Mouse (Mus musculus) MEL (cell line): ENCODE measurements around the gene Ngly1. TPM values are rescaled to one million over a fixed set of nuclear protein-coding genes. Genes with fewer than 3 reads are reported as not detected.

Source experiments
- DNase-seq: peaks from one replicate; pipeline ENCODE4 v3.0.0; 2011; ENCODE audit warnings: low read depth, low spot score
- H3K27ac ChIP-seq: 2 replicates; pipeline ENCODE4 v1.5.1; 2012; ENCODE audit warnings: low read depth, mild to moderate bottlenecking, control low read depth, low read length, moderate library complexity; ENCODE audit not compliant: control insufficient read depth
- H3K27me3 ChIP-seq, 2 experiments: fragments of 150-350 bp in 1 of 2; sonication (generic) in 1 of 2; 2 replicates each; pipeline ENCODE4 v1.6.1; 2012; ENCODE audit warnings: low read length in 2 of 2, mild to moderate bottlenecking in 2 of 2, improper control_type of control experiment in 1 of 2, moderate library complexity in 1 of 2; ENCODE audit not compliant: insufficient read depth in 2 of 2, control insufficient read depth in 1 of 2
- H3K36me3 ChIP-seq, 2 experiments: 2 replicates each; pipeline ENCODE4 v1.6.1; 2012 to 2014; ENCODE audit warnings: low read length in 2 of 2, improper control_type of control experiment in 1 of 2, inconsistent platforms in 1 of 2, mild to moderate bottlenecking in 1 of 2; ENCODE audit not compliant: insufficient read depth in 2 of 2, control insufficient read depth in 1 of 2
- H3K4me1 ChIP-seq, 2 experiments: fragments of 150-350 bp in 1 of 2; sonication (generic) in 1 of 2; 2 replicates each; pipeline ENCODE4 v1.6.1; 2012; ENCODE audit warnings: low read length in 2 of 2, improper control_type of control experiment in 1 of 2, mild to moderate bottlenecking in 1 of 2; ENCODE audit not compliant: insufficient read depth in 2 of 2, control insufficient read depth in 1 of 2
- H3K4me3 ChIP-seq, 2 experiments: fragments of 150-350 bp in 1 of 2; sonication (generic) in 1 of 2; 2 replicates each; pipeline ENCODE4 v1.5.1; 2012; ENCODE audit warnings: low read depth in 2 of 2, low read length in 2 of 2, mild to moderate bottlenecking in 2 of 2, moderate library complexity in 2 of 2, control low read depth in 1 of 2, improper control_type of control experiment in 1 of 2; ENCODE audit not compliant: control insufficient read depth in 1 of 2, insufficient read depth in 1 of 2
- H3K79me2 ChIP-seq: 2 replicates; pipeline ENCODE4 v1.6.1; 2012; ENCODE audit warnings: mild to moderate bottlenecking, low read length, moderate library complexity; ENCODE audit not compliant: control insufficient read depth, poor library complexity, insufficient read depth
- H3K9ac ChIP-seq: 2 replicates; pipeline ENCODE4 v1.6.1; 2012; ENCODE audit warnings: low read depth, mild to moderate bottlenecking, control low read depth, low read length, moderate library complexity; ENCODE audit not compliant: control insufficient read depth, poor library complexity, severe bottlenecking
- H3K9me3 ChIP-seq: fragments of 150-350 bp; sonication (generic); replicated peaks from 2 replicates; pipeline ENCODE4 v1.6.1; 2012; ENCODE audit warnings: mild to moderate bottlenecking, low read length, improper control_type of control experiment, moderate library complexity; ENCODE audit not compliant: insufficient read depth
- BHLHE40 ChIP-seq: IDR thresholded peaks from 2 replicates; pipeline ENCODE4 v1.6.1; 2012; ENCODE audit warnings: low read depth, mild to moderate bottlenecking, inconsistent platforms, low read length, improper control_type of control experiment, borderline replicate concordance
- CTCF ChIP-seq, 3 experiments: IDR thresholded peaks in 2 of 3; conservative IDR thresholded peaks in 1 of 3; 2 replicates each; pipeline ENCODE4 v1.5.1; 2011 to 2012; ENCODE audit warnings: low read length in 3 of 3, low read depth in 2 of 3, mild to moderate bottlenecking in 2 of 3, improper control_type of control experiment in 1 of 3, inconsistent platforms in 1 of 3, mixed read lengths in 1 of 3, moderate library complexity in 1 of 3; ENCODE audit not compliant: control insufficient read depth in 1 of 3, insufficient read depth in 1 of 3, poor library complexity in 1 of 3, severe bottlenecking in 1 of 3
- GABPA ChIP-seq: IDR thresholded peaks from 2 replicates; pipeline ENCODE4 v1.6.1; 2012; ENCODE audit warnings: low read depth, mild to moderate bottlenecking, inconsistent platforms, low read length, improper control_type of control experiment, moderate library complexity
- GATA1 ChIP-seq: IDR thresholded peaks from 2 replicates; pipeline ENCODE4 v1.6.1; 2011; ENCODE audit warnings: low read depth, low read length, improper control_type of control experiment
- MYB ChIP-seq: IDR thresholded peaks from 2 replicates; pipeline ENCODE4 v1.6.1; 2011; ENCODE audit warnings: mild to moderate bottlenecking, low read depth, low read length, improper control_type of control experiment
- POLR2A ChIP-seq, 2 experiments: IDR thresholded peaks; 2 replicates each; pipeline ENCODE4 v1.6.1; 2011 to 2012; ENCODE audit warnings: low read length in 2 of 2, mild to moderate bottlenecking in 2 of 2, control low read depth in 1 of 2, improper control_type of control experiment in 1 of 2, low read depth in 1 of 2, moderate library complexity in 1 of 2; ENCODE audit not compliant: control insufficient read depth in 1 of 2, insufficient read depth in 1 of 2, poor library complexity in 1 of 2
- POLR2AphosphoS5 ChIP-seq: IDR thresholded peaks from 2 replicates; pipeline ENCODE4 v1.6.1; 2012; ENCODE audit warnings: low read depth, borderline replicate concordance, mild to moderate bottlenecking, inconsistent platforms, low read length, moderate library complexity, mixed read lengths
- RCOR1 ChIP-seq: IDR thresholded peaks from 2 replicates; pipeline ENCODE4 v1.6.1; 2012; ENCODE audit warnings: low read depth, mild to moderate bottlenecking, inconsistent platforms, low read length, improper control_type of control experiment
- TAL1 ChIP-seq: IDR thresholded peaks from 2 replicates; pipeline ENCODE4 v1.6.1; 2012; ENCODE audit warnings: mild to moderate bottlenecking, inconsistent platforms, low read length, moderate library complexity, mixed read lengths
- TCF12 ChIP-seq: IDR thresholded peaks from 2 replicates; pipeline ENCODE4 v1.6.1; 2014; ENCODE audit warnings: low read depth, mild to moderate bottlenecking, inconsistent platforms, low read length, improper control_type of control experiment, moderate library complexity
- ZMIZ1 ChIP-seq: IDR thresholded peaks from 2 replicates; pipeline ENCODE4 v1.6.1; 2012; ENCODE audit warnings: low read depth, mild to moderate bottlenecking, inconsistent platforms, low read length, improper control_type of control experiment, moderate library complexity
- polyA plus RNA-seq, 2 experiments: library from polyadenylated mRNA; stranded (reverse) in 1 of 2; unstranded in 1 of 2; fragments of >175 nt in 1 of 2; fragments of >200 nt in 1 of 2; gene quantifications; 2 replicates each; pipeline versions ENCODE4 v1.2.1 to v1.2.4; 2012; ENCODE audit warnings: low replicate concordance in 2 of 2, low read depth in 1 of 2; ENCODE audit not compliant: insufficient read length in 2 of 2, insufficient read depth in 1 of 2, missing spikeins in 1 of 2
- total RNA-seq: library from RNA; depleted of rRNA; stranded (reverse); fragments of 300-350 nt; gene quantifications from 2 replicates; pipeline ENCODE4 v1.2.3, GENCODE M21; 2012; rRNA removed

Ngly1 gene
- total and polyA plus RNA-seq, 3 experiments: 26.7 to 28.7 TPM; not detected in 1

- H3K36me3 ChIP-seq: no peaks in the 10 kb centered on the region
- H3K9ac ChIP-seq: no peak overlapping the region
- H3K79me2 ChIP-seq: no peaks in the 10 kb centered on the region
- no peaks in the 10 kb centered on the region for H3K9me3 ChIP-seq
- DNase-seq: no peak
- peaks cover 0 to 3% of the 10 kb centered on the region in 2 experiments; a peak in 1 of 4 replicates for H3K27me3 ChIP-seq
- no peak overlapping the region for H3K27ac ChIP-seq
- H3K4me3 ChIP-seq: no peak overlapping the region
- no peak for TF ChIP-seq GABPA
- no peak for TF ChIP-seq TAL1
- TF ChIP-seq GATA1: no peak
- no peak for TF ChIP-seq BHLHE40
- no peak for TF ChIP-seq MYB
- TF ChIP-seq CTCF (IDR thresholded peaks at IDR 0.05 in 2 of 3, conservative IDR thresholded peaks at IDR 0.05 in 1 of 3; ENCODE audit: control insufficient read depth in 1 of 3, insufficient read depth in 1 of 3, low read depth in 2 of 3, low read length in 3 of 3, poor library complexity in 1 of 3, severe bottlenecking in 1 of 3): no peak
- TF ChIP-seq ZMIZ1: no peak
- TF ChIP-seq, all 39 proteins: peak for 0
- no peaks in the 10 kb centered on the region for H3K4me1 ChIP-seq
Measured at GRCm38 (mm10) chr14:16347505-16347904, 98.4 kb downstream of the Ngly1 start.

GRCm38 (mm10) chr14:16359704-16360103 is 110.6 kb downstream of the Ngly1 start:
- peaks cover 1% of the 10 kb centered on the region; the same call in 1 of the 2 replicates for H3K79me2 ChIP-seq
- H3K36me3 ChIP-seq: peaks cover 0 to 5% of the 10 kb centered on the region in 2 experiments; a peak in 2 of 4 replicates
- DNase-seq: no peak

More at GRCm38 (mm10) chr14:16359704-16360103, 110.6 kb downstream of the Ngly1 start:
- H3K27ac ChIP-seq: no peak overlapping the region
- no peak overlapping the region for H3K4me3 ChIP-seq
- no peaks in the 10 kb centered on the region for H3K9me3 ChIP-seq
- no peak overlapping the region for H3K9ac ChIP-seq
- H3K4me1 ChIP-seq: peaks cover 0 to 4% of the 10 kb centered on the region in 2 experiments; a peak in 1 of 4 replicates
- TF ChIP-seq ZMIZ1 (no peak), RCOR1 (no peak), GABPA (no peak), TCF12 (no peak), POLR2A (IDR thresholded peaks at IDR 0.05; ENCODE audit: control insufficient read depth in 1 of 2, insufficient read depth in 1 of 2, low read depth in 1 of 2, low read length in 2 of 2, poor library complexity in 1 of 2) (no peak), POLR2AphosphoS5 (no peak)
- TF ChIP-seq, all 39 proteins: peak for 0
- no peaks in the 10 kb centered on the region for H3K27me3 ChIP-seq

Other genes with a start within 250 kb of the Ngly1 start
- gene Oxsm, start 528 bp downstream of the Ngly1 start, total RNA-seq: 5.4 and 6.4 TPM in 2 replicates
- gene Oxsm, start 528 bp downstream of the Ngly1 start, polyA plus RNA-seq: 1 to 10 TPM in 1 of 2 experiments, not detected in 1; 8.9 TPM
- 29.5 and 31.8 TPM in 2 replicates for gene Top2b, start 115.9 kb downstream of the Ngly1 start, total RNA-seq
- 100 to 1,000 TPM in 1 of 2 experiments, 10 to 100 TPM in 1; 39.5 to 190 TPM for gene Top2b, start 115.9 kb downstream of the Ngly1 start, polyA plus RNA-seq